Mouse (Mus musculus): ENCODE results near the gene Ccdc47. TPM values are rescaled to one million over a fixed set of nuclear protein-coding genes. Genes with fewer than 3 reads are reported as not detected.
"Not testable (repeated sequence)": the region's sequence is repeated elsewhere in the genome, so short reads cannot be mapped to it uniquely, and the experiment has no call there.

Gene Ccdc47
- polyA plus RNA-seq, 1 experiment, result 54.9 TPM

DNA sequence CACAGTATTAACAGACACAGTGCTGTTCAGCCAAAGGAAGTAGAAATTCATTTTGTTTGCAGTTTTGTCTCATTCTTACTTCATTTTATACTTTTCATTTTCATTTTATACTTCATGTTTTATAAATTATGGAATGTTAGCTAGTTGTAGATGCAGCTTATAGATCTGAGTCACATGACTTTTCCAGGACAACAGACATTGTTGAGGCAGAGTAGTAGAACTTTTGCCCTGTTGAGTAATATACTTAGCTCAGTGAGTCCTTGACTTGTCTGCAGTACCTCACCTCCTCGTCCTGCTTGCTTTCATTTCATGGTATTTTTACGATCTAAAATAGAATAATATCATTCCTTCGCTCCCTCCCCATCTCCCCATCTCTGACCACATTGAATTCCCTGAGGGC lies 4.5 kb upstream of the Ccdc47 start:
- no peak for DNase-seq (ENCODE audit: low read depth)
- no peak for TF ChIP-seq CTCF (IDR thresholded peaks at IDR 0.05; ENCODE audit: borderline replicate concordance, extremely low read depth, insufficient read depth, insufficient read length)
- no peak for TF ChIP-seq POLR2A (IDR thresholded peaks at IDR 0.05; ENCODE audit: borderline replicate concordance, extremely low read depth, insufficient read depth, insufficient read length, poor library complexity, severe bottlenecking)

- DNase-seq (ENCODE audit: low read depth), result peak; percentile 99
- TF ChIP-seq CTCF (IDR thresholded peaks at IDR 0.05; ENCODE audit: borderline replicate concordance, extremely low read depth, insufficient read depth, insufficient read length) (no peak), POLR2A (IDR thresholded peaks at IDR 0.05; ENCODE audit: borderline replicate concordance, extremely low read depth, insufficient read depth, insufficient read length, poor library complexity, severe bottlenecking) (peak; percentile 86)
These were observed 766 bp upstream of the Ccdc47 start, which contains the start of gene Ddx42 for GRCm38 (mm10) chr11:106216730-106217490. TSS of gene Ddx42 (plus strand) at chr11:106216926.

- DNase-seq (ENCODE audit: low read depth), result no peak
- no peak for TF ChIP-seq POLR2A (IDR thresholded peaks at IDR 0.05; ENCODE audit: borderline replicate concordance, extremely low read depth, insufficient read depth, insufficient read length, poor library complexity, severe bottlenecking)
- TF ChIP-seq CTCF (IDR thresholded peaks at IDR 0.05; ENCODE audit: borderline replicate concordance, extremely low read depth, insufficient read depth, insufficient read length), result no peak
These were observed 689 bp downstream of the Ccdc47 start for GRCm38 (mm10) chr11:106215450-106215859.

GRCm38 (mm10) chr11:106214856-106215255 lies 1.3 kb downstream of the Ccdc47 start:
- no peak for DNase-seq (ENCODE audit: low read depth)
- TF ChIP-seq POLR2A (IDR thresholded peaks at IDR 0.05; ENCODE audit: borderline replicate concordance, extremely low read depth, insufficient read depth, insufficient read length, poor library complexity, severe bottlenecking) (no peak), CTCF (IDR thresholded peaks at IDR 0.05; ENCODE audit: borderline replicate concordance, extremely low read depth, insufficient read depth, insufficient read length) (no peak)

GRCm38 (mm10) chr11:106212771-106213170 lies 3.4 kb downstream of the Ccdc47 start:
- DNase-seq (ENCODE audit: low read depth), result no peak
- TF ChIP-seq CTCF (IDR thresholded peaks at IDR 0.05; ENCODE audit: borderline replicate concordance, extremely low read depth, insufficient read depth, insufficient read length), result no peak
- no peak for TF ChIP-seq POLR2A (IDR thresholded peaks at IDR 0.05; ENCODE audit: borderline replicate concordance, extremely low read depth, insufficient read depth, insufficient read length, poor library complexity, severe bottlenecking)

DNA sequence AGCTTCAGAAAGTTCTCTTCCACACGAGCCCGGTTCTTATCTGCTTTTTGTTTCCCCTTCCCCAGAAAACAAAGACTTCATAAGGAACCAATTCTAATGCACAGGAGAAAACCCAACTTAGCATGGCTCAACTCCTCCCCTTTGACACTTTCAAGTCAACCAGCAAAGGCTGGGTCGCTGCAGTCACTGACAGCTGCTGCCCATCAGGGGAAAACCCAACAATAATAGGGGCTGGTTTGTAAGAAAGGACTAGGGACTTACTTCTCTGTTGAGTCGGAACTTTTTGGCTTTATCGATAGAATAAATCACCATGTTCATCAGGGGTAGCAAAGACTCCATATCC lies 14.1 kb downstream of the Ccdc47 start, which contains the start of gene Strada:
TSS of gene Strada (minus strand) at position 46 of the 343 bp plus-strand sequence.
- DNase-seq (ENCODE audit: low read depth), result no peak
- TF ChIP-seq POLR2A (IDR thresholded peaks at IDR 0.05; ENCODE audit: borderline replicate concordance, extremely low read depth, insufficient read depth, insufficient read length, poor library complexity, severe bottlenecking), result no peak
- no peak for TF ChIP-seq CTCF (IDR thresholded peaks at IDR 0.05; ENCODE audit: borderline replicate concordance, extremely low read depth, insufficient read depth, insufficient read length)

GRCm38 (mm10) chr11:106201337-106202122 lies 14.6 kb downstream of the Ccdc47 start:
- DNase-seq (ENCODE audit: low read depth), result no peak
- no peak for TF ChIP-seq CTCF (IDR thresholded peaks at IDR 0.05; ENCODE audit: borderline replicate concordance, extremely low read depth, insufficient read depth, insufficient read length)

DNA sequence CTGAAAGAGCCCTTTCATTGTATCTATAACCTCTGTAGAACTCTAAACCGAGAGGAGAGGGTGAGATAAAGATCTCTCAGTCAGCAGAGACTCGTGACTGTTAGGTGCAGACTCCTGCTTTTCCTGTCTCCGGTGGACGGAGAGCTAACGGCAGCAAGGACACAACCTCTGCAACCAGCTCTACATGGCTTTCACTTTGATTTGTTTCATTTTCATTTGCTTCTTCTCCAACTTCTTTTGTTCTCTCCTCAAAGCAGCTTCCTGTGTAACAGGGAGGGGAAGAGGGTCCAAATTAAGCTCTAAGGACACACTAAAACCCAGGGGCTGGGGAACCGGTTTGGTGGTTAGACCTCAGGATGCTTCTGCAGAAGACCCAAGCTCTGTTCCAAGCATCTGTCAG lies 15.4 kb downstream of the Ccdc47 start:
- DNase-seq (ENCODE audit: low read depth), result no peak
- no peak for TF ChIP-seq CTCF (IDR thresholded peaks at IDR 0.05; ENCODE audit: borderline replicate concordance, extremely low read depth, insufficient read depth, insufficient read length)
- TF ChIP-seq POLR2A (IDR thresholded peaks at IDR 0.05; ENCODE audit: borderline replicate concordance, extremely low read depth, insufficient read depth, insufficient read length, poor library complexity, severe bottlenecking), result no peak

GRCm38 (mm10) chr11:106199997-106200396 lies 16.1 kb downstream of the Ccdc47 start:
- DNase-seq (ENCODE audit: low read depth), result not testable (repeated sequence)

- no peak for TF ChIP-seq POLR2A (IDR thresholded peaks at IDR 0.05; ENCODE audit: borderline replicate concordance, extremely low read depth, insufficient read depth, insufficient read length, poor library complexity, severe bottlenecking)
- no peak for TF ChIP-seq CTCF (IDR thresholded peaks at IDR 0.05; ENCODE audit: borderline replicate concordance, extremely low read depth, insufficient read depth, insufficient read length)
- DNase-seq (ENCODE audit: low read depth), result no peak
These were observed 17.9 kb downstream of the Ccdc47 start for GRCm38 (mm10) chr11:106198277-106198676.

- no peak for DNase-seq (ENCODE audit: low read depth)
- no peak for TF ChIP-seq POLR2A (IDR thresholded peaks at IDR 0.05; ENCODE audit: borderline replicate concordance, extremely low read depth, insufficient read depth, insufficient read length, poor library complexity, severe bottlenecking)
- TF ChIP-seq CTCF (IDR thresholded peaks at IDR 0.05; ENCODE audit: borderline replicate concordance, extremely low read depth, insufficient read depth, insufficient read length), result no peak
These were observed 20.8 kb downstream of the Ccdc47 start for GRCm38 (mm10) chr11:106195341-106195740.

GRCm38 (mm10) chr11:106194891-106195290 lies 21.3 kb downstream of the Ccdc47 start:
- no peak for DNase-seq (ENCODE audit: low read depth)
- TF ChIP-seq POLR2A (IDR thresholded peaks at IDR 0.05; ENCODE audit: borderline replicate concordance, extremely low read depth, insufficient read depth, insufficient read length, poor library complexity, severe bottlenecking) (no peak), CTCF (IDR thresholded peaks at IDR 0.05; ENCODE audit: borderline replicate concordance, extremely low read depth, insufficient read depth, insufficient read length) (no peak)
